Mouse (Mus musculus): ENCODE results near the gene Hmgcr.

Gene Hmgcr

GRCm38 (mm10) chr13:96670406-96671077 is at the start of gene Hmgcr:
Gene Hmgcr, minus strand, starts transcription at chr13:96670936.
- peak; percentile 99 for DNase-seq (ENCODE audit: low spot score)

GRCm38 (mm10) chr13:96720003-96720402 is 49.3 kb upstream of the Hmgcr start:
- DNase-seq (ENCODE audit: low spot score), result no peak

DNA sequence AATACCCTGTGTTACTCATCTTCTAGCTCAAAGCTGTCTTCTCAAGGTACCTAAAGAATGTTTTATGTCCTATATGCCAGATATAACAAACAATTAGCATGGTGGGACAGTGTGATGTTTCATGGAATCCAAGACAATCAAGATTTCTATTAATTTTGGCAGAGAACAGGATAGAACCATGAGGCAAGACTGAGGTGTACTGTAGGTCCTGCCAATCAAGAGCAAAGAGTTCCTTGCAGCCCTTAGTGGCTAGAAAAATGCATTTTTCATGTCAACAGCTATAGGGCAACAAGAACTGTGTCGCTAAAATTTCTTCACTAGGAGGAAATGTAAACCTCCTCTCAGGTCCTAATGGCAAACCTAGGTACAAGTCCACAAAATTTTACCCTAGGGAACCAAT is 47.1 kb upstream of the Hmgcr start:
- DNase-seq (ENCODE audit: low spot score), result no peak

- DNase-seq (ENCODE audit: low spot score), result no peak
Observed at GRCm38 (mm10) chr13:96716311-96716710, 45.6 kb upstream of the Hmgcr start.

GRCm38 (mm10) chr13:96709269-96710233 is 38.8 kb upstream of the Hmgcr start:
- no peak for DNase-seq (ENCODE audit: low spot score)

- no peak for DNase-seq (ENCODE audit: low spot score)
Observed at GRCm38 (mm10) chr13:96702567-96703278, 32.0 kb upstream of the Hmgcr start.

DNA sequence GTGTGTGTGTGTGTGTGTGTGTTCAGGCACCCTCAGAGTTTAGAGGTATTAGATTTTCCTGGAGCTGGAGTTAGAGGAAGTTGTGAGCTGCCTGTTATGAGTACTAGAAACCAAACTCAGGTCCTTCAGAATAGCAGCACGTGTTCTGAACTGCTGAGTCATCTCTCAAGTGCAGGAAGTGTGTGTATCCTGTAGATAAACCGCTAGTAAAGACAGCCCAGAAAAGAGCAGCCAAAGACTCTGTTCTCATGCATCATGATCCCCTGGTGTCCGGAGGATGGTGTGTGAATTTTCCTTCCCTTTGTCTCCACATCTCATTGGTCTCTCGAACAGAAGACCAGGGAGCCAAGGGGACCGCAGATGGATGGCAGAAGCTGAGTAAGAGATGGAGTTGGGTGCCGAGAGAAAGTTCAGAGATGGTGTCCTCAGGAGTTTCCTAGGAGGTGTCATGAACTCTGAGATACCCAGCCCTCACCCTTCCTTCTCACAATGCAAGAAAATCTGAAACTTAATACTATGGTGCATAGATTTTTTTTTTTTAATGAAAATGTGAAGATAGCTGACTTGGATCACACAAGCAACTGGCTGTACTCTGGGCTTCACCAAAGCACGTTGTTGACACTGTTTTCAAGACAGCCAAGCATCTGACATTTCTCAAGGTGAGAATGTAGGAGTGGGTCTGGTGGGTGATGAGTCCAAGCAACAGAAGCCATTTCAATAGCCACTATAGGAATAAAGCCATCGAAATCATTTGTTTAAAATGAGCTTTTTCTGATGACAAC is 27.3 kb upstream of the Hmgcr start:
- DNase-seq (ENCODE audit: low spot score), result no peak

DNA sequence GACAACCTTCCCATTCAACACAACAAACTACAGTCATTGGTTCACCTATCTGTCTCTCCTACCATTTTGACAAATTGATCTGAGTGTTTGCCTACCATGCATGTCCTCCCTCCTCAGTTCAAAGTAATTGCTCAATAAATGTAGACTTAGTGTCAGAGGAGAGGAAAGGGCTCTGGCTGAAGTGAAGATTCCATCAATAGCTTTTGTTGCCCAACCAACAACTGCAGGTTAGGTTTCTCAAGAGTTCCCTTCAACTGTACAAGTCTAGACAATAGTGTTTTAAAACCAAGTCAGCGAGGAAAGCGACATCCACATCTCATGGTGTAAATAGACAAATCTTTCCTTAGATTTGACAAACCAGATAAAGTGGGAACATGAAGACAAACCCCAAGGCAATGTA is 24.7 kb upstream of the Hmgcr start:
- no peak for DNase-seq (ENCODE audit: low spot score)

DNA sequence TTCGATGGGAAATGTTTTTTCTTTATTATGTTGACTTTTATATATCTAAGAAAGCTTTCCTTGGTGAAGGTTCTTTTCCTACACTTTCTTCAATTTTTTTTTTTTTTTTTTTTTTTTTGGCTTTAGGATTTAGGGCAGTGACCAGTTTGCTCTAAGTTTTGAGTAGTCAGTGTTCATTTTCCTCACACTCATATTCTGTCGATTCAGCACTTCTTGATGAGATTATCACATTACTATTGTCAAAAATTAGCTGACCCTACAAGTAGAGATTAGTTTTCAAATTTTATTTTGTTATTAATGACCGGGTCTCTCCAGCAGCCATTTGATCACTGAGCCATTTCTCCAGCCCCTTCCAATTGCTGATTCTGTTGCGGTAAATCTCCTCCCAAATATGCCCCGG is 19.2 kb upstream of the Hmgcr start:
- DNase-seq (ENCODE audit: low spot score), result no peak

- no peak for DNase-seq (ENCODE audit: low spot score)
Observed at GRCm38 (mm10) chr13:96687261-96687660, 16.5 kb upstream of the Hmgcr start.

DNA sequence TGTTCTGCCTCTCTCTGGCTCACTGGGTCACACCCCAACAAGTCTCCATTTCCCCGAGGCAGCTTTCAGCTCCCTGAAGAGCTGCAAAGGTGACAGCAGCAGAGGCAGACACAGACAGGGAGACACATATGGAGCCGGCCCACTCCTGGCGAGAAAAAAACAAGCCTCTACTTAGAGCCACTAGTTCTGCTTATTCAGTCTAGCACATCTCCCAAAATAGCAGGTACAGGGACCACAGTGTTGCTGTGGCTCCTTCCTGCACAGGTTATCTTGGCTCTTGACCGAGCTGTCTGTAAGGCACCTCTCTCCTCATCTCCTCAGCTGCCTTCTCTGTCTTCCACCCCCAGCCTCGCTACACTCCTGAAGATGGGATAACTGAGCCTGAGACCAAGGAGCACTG is 14.0 kb upstream of the Hmgcr start:
- no peak for DNase-seq (ENCODE audit: low spot score)

DNA sequence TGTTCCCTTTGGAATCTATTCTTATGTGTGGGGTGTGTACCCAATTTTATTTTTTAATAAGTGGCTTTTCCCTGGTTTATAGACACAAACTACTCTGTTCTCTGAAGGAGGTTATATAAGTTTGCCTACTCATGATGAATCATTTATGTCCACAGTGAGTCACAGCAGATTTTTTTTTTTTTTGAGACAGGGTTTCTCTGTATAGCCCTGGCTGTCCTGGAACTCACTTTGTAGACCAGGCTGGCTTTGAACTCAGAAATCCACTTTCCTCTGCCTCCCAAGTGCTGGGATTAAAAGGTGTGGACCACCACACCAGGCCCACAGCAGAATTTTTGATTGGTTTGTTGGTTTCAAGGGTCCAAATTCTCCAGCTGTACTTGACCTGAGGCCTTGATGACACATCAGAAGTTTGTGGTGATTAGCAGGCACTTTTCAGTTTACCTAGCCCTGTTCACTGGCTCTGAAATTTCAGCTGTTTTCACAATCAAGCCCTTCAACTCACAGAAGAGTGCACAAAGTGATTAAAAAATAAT is 10.4 kb upstream of the Hmgcr start:
- DNase-seq (ENCODE audit: low spot score), result no peak

DNA sequence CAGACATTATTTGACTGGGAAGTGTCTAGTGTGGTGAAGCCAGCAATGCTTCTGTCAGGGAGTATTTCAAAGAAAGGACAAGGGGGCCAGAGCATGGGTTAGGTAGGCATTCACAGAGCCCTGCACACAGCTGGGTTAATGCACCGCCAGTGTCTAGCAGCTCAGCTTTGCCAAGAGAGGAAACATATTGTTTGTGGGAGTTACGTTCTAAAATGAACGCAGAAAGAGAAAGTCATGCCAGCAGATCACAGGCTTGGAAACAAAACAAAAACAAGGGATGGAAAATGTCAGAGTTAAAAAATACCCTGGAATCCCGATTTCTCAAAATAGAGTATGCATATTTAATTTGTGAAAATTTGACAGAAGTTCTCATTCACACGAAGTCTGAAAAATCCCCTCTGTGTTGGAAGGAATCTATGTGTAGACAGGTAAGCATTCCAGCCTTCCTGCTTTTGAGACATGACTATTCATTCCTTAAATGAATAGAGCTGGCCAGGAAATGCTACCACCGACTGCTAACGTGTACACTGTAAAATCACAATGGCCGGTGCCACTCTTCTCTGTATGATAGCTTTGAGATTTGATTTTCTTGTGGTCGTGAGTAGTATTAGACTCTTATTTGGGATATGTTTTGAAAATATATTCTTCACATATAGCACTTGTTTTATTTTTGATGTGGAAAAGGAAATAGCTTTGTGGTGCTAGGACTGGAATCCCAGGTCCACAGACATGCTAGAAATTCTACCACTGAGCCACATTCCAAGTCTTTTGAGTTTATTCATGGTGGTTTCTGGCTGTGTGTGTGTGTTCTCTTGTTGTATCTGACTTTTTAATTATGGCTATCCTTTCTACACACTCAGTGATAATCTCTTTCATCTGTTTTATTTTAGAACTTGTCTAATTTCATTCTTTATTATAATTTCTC is 9.7 kb upstream of the Hmgcr start:
- DNase-seq (ENCODE audit: low spot score), result peak; percentile 41

DNA sequence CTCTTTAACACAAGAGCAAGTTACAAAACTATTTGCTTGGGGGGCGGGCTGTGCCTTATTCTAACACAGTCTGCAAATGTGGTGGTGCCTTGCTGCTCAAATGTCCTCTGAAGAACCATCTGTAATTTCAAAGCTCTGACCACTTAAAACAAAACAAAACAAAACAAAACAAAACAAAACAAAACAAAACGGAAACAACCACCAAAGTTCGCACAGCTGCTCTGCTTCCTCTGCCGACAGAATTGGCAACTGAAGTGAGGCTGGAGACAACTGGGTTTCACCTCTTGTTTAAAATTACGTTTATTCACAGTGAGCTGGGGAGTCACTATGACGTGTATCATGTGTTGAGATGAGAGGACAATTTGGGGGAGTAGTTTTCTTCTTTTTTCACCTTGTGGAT is 7.9 kb upstream of the Hmgcr start:
- DNase-seq (ENCODE audit: low spot score), result no peak

GRCm38 (mm10) chr13:96677071-96677470 is 6.3 kb upstream of the Hmgcr start:
- no peak for DNase-seq (ENCODE audit: low spot score)

DNA sequence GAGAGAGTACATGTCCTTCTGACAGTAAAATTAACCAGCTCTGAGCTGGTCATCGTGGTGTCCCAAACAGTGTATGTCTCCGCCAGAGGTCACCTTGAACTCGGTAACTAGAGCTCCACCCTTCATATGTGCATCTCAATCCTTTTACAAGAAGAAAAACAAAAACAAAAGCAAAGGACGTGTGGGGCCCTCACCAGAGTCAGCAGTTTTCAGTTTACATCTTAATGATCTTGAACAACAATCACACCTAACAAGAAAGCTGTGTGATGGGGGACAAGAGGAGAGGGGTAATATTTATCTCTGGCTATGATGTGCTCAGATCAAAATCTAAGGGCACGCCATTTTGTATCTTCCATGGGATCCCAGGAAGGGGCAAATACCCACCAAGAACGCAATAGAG is 5.0 kb upstream of the Hmgcr start:
- DNase-seq (ENCODE audit: low spot score), result no peak

DNA sequence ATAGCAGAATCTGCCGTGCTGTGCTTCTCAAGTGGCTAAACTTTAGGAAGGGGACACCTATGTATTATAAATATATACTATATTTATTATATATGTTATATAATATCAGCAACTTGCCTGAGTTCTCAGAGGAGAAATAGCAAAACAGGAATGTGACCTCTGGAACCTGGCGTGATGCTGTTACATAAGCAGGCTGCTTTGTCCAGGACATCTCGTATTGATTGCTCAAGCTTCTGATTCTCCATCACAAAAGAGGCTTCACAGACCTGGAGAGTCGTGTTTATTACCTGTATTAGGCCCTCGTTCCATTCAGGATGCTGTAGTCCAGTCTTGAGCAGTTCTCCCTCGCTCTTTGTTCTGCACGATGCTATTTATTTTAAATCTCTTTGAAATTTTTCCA is 3.1 kb upstream of the Hmgcr start:
- no peak for DNase-seq (ENCODE audit: low spot score)

DNA sequence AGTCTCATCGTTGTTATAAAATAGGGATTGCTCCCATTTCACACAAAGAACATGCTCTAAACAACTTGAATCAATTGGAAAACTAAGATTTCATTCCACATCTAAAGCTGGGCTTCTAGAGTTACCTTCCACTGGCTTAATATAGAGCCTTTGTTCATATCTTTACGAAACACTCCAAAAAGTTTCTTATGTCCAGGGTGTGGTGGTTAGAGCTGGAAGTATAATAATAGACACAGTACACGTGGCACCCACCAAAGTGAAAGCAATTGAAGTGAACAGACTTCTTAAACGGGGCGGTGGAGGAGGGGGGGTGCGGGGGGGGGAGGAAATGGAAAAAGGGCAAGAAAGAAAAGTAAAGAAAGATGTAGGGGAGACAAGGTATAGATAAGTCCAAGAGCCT is 1.5 kb upstream of the Hmgcr start:
- DNase-seq (ENCODE audit: low spot score), result no peak

- no peak for DNase-seq (ENCODE audit: low spot score)
Observed at GRCm38 (mm10) chr13:96671906-96672234, 1.1 kb upstream of the Hmgcr start.

- no peak for DNase-seq (ENCODE audit: low spot score)
Observed at GRCm38 (mm10) chr13:96671078-96671905, 556 bp upstream of the Hmgcr start.

Measured in left cerebral cortex, adult 11 months (tissue).